Mouse (Mus musculus) embryonic facial prominence, embryonic 10.5 days (tissue): Measurements from ENCODE around the gene Ptpn4. TPM values are rescaled to one million over a fixed set of nuclear protein-coding genes. Genes with fewer than 3 reads are reported as not detected.

ENCODE experiments used
- DNase-seq: peaks from one replicate; pipeline ENCODE4 v3.0.0-alpha.2; 2017; ENCODE audit warnings: low spot score
- H3K27ac ChIP-seq: fragments of 300-500 bp; sonication (generic); replicated peaks from 2 replicates; pipeline ENCODE4 v1.5.1; 2016; ENCODE audit warnings: mild to moderate bottlenecking
- H3K27me3 ChIP-seq: fragments of 300-500 bp; sonication (generic); replicated peaks from 2 replicates; pipeline ENCODE4 v1.6.1; 2016; ENCODE audit warnings: low read depth, mild to moderate bottlenecking; ENCODE audit not compliant: poor library complexity, severe bottlenecking
- H3K36me3 ChIP-seq: fragments of 300-500 bp; sonication (generic); replicated peaks from 2 replicates; pipeline ENCODE4 v1.6.1; 2016; ENCODE audit warnings: mild to moderate bottlenecking, moderate library complexity
- H3K4me1 ChIP-seq: fragments of 300-500 bp; sonication (generic); 2 replicates; pipeline ENCODE4 v1.6.1; 2016
- H3K4me3 ChIP-seq: fragments of 300-500 bp; sonication (generic); 2 replicates; pipeline ENCODE4 v1.5.1; 2016; ENCODE audit warnings: mild to moderate bottlenecking, moderate library complexity
- H3K9me3 ChIP-seq: fragments of 300-500 bp; sonication (generic); 2 replicates; pipeline ENCODE4 v1.6.1; 2016; ENCODE audit warnings: mild to moderate bottlenecking
- WGBS: fragments of 180-500 bp; shearing (Covaris S2); methylation state at CpG from one replicate; pipeline ENCODE4 v1.1.7; 2016; 5-methylcytosine and 5-hydroxymethylcytosine counted together
- polyA plus RNA-seq: library from polyadenylated mRNA; unstranded; fragments of >200 nt; fragmentation: Nextera tagmentation; extraction: Ambion mirVana; gene quantifications from 2 replicates; pipeline ENCODE4 v1.2.1, GENCODE M21; 2016

Ptpn4 gene
- polyA plus RNA-seq, 1 experiment from 2014 or later, result 5.4 TPM

DNA sequence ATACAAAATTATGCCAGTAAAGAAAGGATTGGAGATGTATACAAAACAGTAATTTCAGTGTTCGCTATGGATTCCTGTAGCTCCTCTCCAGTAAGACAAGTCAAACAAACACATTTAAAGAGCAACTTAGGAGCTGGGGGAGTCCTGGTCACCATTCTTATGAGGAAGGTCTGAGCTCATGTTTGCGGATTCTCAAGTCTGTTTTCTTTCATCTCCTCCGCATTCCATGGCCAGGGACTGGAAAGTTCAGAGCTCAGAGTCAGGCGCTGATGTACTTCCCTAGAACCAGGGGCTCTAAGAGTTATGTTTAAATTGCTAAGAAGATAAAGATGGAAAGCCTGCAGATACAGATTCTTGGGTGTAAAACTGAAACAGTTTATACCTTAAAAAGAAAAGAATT, 210.6 kb downstream of the Ptpn4 start:
- Histone ChIP-seq H3K27ac (no peak overlapping the region), H3K36me3 (peaks cover 8% of the 10 kb centered on the region), H3K4me1 (peaks cover 5% of the 10 kb centered on the region; the same call in 1 of the 2 replicates), H3K4me3 (no peak overlapping the region), H3K9me3 (no peaks in the 10 kb centered on the region), H3K27me3 (no peaks in the 10 kb centered on the region)
- no peak for DNase-seq
- 83% methylated on average over 4 of the region's 4 CpGs for WGBS

DNA sequence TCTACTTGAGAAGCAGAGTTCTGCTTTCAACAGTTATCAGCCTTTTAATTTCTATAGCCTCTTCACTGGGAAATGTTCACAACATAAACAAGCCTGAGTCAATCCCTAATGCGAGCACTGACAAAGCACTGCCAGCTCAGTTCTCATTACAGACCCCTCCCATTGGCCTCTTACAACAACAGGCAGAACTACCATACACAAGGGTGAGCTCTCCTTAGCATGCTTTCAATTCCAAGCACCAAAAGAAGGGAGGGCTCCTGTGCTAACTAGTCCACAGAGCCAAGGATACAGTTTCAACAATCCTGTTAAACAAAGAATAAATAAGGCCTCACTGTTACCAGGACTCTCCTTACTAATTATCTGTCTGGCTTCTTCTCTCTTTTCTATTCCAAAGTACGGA, 213.0 kb downstream of the Ptpn4 start:
- no peak for DNase-seq
- no peak overlapping the region for H3K27ac ChIP-seq
- no peaks in the 10 kb centered on the region for H3K27me3 ChIP-seq
- no peaks in the 10 kb centered on the region for H3K9me3 ChIP-seq
- H3K4me3 ChIP-seq, result no peak overlapping the region
- 49% methylated on average over 2 of the region's 2 CpGs for WGBS
- peaks cover 17% of the 10 kb centered on the region for H3K36me3 ChIP-seq
- H3K4me1 ChIP-seq, result peaks cover 5% of the 10 kb centered on the region; the same call in 1 of the 2 replicates

DNA sequence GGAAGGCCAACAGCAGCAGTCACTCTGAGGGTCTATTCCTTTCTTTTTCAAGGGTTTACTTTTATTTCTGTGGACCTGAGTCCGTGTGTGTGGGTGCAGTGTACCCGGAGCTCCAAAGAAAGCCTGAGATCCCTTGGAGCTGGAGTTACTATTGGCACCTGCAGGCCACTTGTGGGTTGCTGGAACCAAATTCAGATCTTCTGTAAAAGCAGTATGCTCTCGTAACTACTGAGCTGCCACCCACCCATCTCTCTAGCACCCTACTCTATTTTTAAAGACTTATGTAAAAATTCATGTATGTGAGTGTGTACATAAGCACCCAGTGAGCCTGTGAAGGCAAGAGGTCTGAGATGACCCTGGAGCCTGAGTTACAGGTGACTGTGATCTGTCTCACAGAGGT, 232.0 kb downstream of the Ptpn4 start:
- H3K4me3 ChIP-seq, result no peak overlapping the region
- WGBS, result 86% methylated on average over 3 of the region's 3 CpGs
- no peak for DNase-seq
- H3K27me3 ChIP-seq, result no peaks in the 10 kb centered on the region
- H3K4me1 ChIP-seq, result no peaks in the 10 kb centered on the region
- peaks cover 21% of the 10 kb centered on the region for H3K36me3 ChIP-seq
- no peaks in the 10 kb centered on the region for H3K9me3 ChIP-seq
- no peak overlapping the region for H3K27ac ChIP-seq

Other genes with a start within 250 kb of the Ptpn4 start
- 25.7 and 32.7 TPM in 2 replicates for gene Epb41l5, start 188.6 kb downstream of the Ptpn4 start, polyA plus RNA-seq
- 10.4 and 10.9 TPM in 2 replicates for gene Tmem177, start 75.6 kb upstream of the Ptpn4 start, polyA plus RNA-seq
- not detected in 2 replicates for gene Cfap221, start 159.6 kb upstream of the Ptpn4 start, polyA plus RNA-seq
- 0.16 and 0.24 TPM in 2 replicates for gene Sctr, start 169.3 kb upstream of the Ptpn4 start, polyA plus RNA-seq
- 5.2 and 7.2 TPM in 2 replicates for gene Tmem37, start 236.5 kb upstream of the Ptpn4 start, polyA plus RNA-seq